Mouse (Mus musculus) ES-Bruce4 (cell line): ENCODE results near the gene Ptprm. TPM values are rescaled to one million over a fixed set of nuclear protein-coding genes. Genes with fewer than 3 reads are reported as not detected.

Source experiments
- H3K27ac ChIP-seq: 2 replicates; pipeline ENCODE4 v1.5.1; 2012; ENCODE audit warnings: low read length, inconsistent platforms; ENCODE audit not compliant: insufficient read depth
- H3K27me3 ChIP-seq: 2 replicates; pipeline ENCODE4 v1.6.1; 2012; ENCODE audit warnings: mild to moderate bottlenecking, low read length, inconsistent platforms; ENCODE audit not compliant: control insufficient read depth, poor library complexity, insufficient read depth, severe bottlenecking
- H3K36me3 ChIP-seq: 2 replicates; pipeline ENCODE4 v1.6.1; 2012; ENCODE audit warnings: inconsistent platforms, mild to moderate bottlenecking, low read length, moderate library complexity; ENCODE audit not compliant: control insufficient read depth, poor library complexity, insufficient read depth, severe bottlenecking
- H3K4me1 ChIP-seq: one replicate; pipeline ENCODE4 v1.8.1; 2011; ENCODE audit warnings: low read length; ENCODE audit not compliant: control insufficient read depth, insufficient read depth
- H3K4me3 ChIP-seq: 2 replicates; pipeline ENCODE4 v1.5.1; 2011; ENCODE audit warnings: low read depth, mild to moderate bottlenecking, low read length
- H3K9ac ChIP-seq: 2 replicates; pipeline ENCODE4 v1.6.1; 2012; ENCODE audit warnings: low read depth, mild to moderate bottlenecking, inconsistent platforms; ENCODE audit not compliant: poor library complexity, severe bottlenecking
- H3K9me3 ChIP-seq: replicated peaks from 2 replicates; pipeline ENCODE4 v1.6.1; 2012; ENCODE audit warnings: mild to moderate bottlenecking, low read length, inconsistent platforms; ENCODE audit not compliant: control insufficient read depth, poor library complexity, insufficient read depth, severe bottlenecking
- CTCF ChIP-seq: IDR thresholded peaks from one replicate; pipeline ENCODE4 v1.8.1; 2011; ENCODE audit warnings: low read depth, low read length
- EP300 ChIP-seq: IDR thresholded peaks from 2 replicates; pipeline ENCODE4 v1.6.1; 2011; ENCODE audit warnings: low read depth, low read length; ENCODE audit not compliant: insufficient read depth
- POLR2A ChIP-seq: IDR thresholded peaks from one replicate; pipeline ENCODE4 v1.8.1; 2011; ENCODE audit warnings: low read length; ENCODE audit not compliant: insufficient read depth
- polyA plus RNA-seq: library from polyadenylated mRNA; stranded (reverse); fragments of >200 nt; gene quantifications from 2 replicates; pipeline ENCODE4 v1.2.4, GENCODE M21; 2011; ENCODE audit warnings: low read depth; ENCODE audit not compliant: missing spikeins, insufficient read depth, insufficient read length

The Ptprm gene
- polyA plus RNA-seq, 1 experiment, result 10.8 TPM

- H3K9ac ChIP-seq, result no peak overlapping the region
- no peaks in the 10 kb centered on the region for H3K4me1 ChIP-seq
- H3K27ac ChIP-seq, result no peak overlapping the region
- TF ChIP-seq CTCF, result no peak
- TF ChIP-seq EP300, result no peak
- TF ChIP-seq POLR2A, result no peak
- no peaks in the 10 kb centered on the region for H3K27me3 ChIP-seq
- no peaks in the 10 kb centered on the region for H3K36me3 ChIP-seq
- H3K9me3 ChIP-seq, result no peaks in the 10 kb centered on the region
- no peak overlapping the region for H3K4me3 ChIP-seq
Observed at GRCm38 (mm10) chr17:66785586-66785985, 568.7 kb downstream of the Ptprm start.

- Histone ChIP-seq H3K4me1 (no peaks in the 10 kb centered on the region), H3K9me3 (no peaks in the 10 kb centered on the region), H3K27ac (no peak overlapping the region), H3K36me3 (no peaks in the 10 kb centered on the region), H3K9ac (no peak overlapping the region), H3K4me3 (no peak overlapping the region), H3K27me3 (no peaks in the 10 kb centered on the region)
- TF ChIP-seq POLR2A (no peak), CTCF (no peak), EP300 (no peak)
Observed at GRCm38 (mm10) chr17:66783601-66784000, 570.7 kb downstream of the Ptprm start.

GRCm38 (mm10) chr17:66783075-66783492, 571.2 kb downstream of the Ptprm start:
- Histone ChIP-seq H3K27ac (no peak overlapping the region), H3K9me3 (no peaks in the 10 kb centered on the region), H3K27me3 (no peaks in the 10 kb centered on the region), H3K4me1 (no peaks in the 10 kb centered on the region), H3K4me3 (no peak overlapping the region), H3K36me3 (no peaks in the 10 kb centered on the region), H3K9ac (no peak overlapping the region)
- no peak for TF ChIP-seq POLR2A
- TF ChIP-seq EP300, result no peak
- no peak for TF ChIP-seq CTCF

- no peak for TF ChIP-seq POLR2A
- no peak for TF ChIP-seq CTCF
- no peak for TF ChIP-seq EP300
- H3K36me3 ChIP-seq, result no peaks in the 10 kb centered on the region
- H3K4me3 ChIP-seq, result no peak overlapping the region
- no peaks in the 10 kb centered on the region for H3K27me3 ChIP-seq
- H3K4me1 ChIP-seq, result no peaks in the 10 kb centered on the region
- no peak overlapping the region for H3K27ac ChIP-seq
- no peaks in the 10 kb centered on the region for H3K9me3 ChIP-seq
- no peak overlapping the region for H3K9ac ChIP-seq
Observed at GRCm38 (mm10) chr17:66781910-66782309, 572.3 kb downstream of the Ptprm start.

GRCm38 (mm10) chr17:66779026-66779425, 575.2 kb downstream of the Ptprm start:
- Histone ChIP-seq H3K36me3 (no peaks in the 10 kb centered on the region), H3K9ac (no peak overlapping the region), H3K27ac (no peak overlapping the region), H3K4me3 (no peak overlapping the region), H3K4me1 (no peaks in the 10 kb centered on the region), H3K27me3 (no peaks in the 10 kb centered on the region), H3K9me3 (no peaks in the 10 kb centered on the region)
- TF ChIP-seq POLR2A (no peak), EP300 (no peak), CTCF (no peak)

GRCm38 (mm10) chr17:66769365-66770363, 584.6 kb downstream of the Ptprm start:
- no peaks in the 10 kb centered on the region for H3K36me3 ChIP-seq
- H3K4me3 ChIP-seq, result no peak overlapping the region
- TF ChIP-seq EP300 (no peak), POLR2A (no peak), CTCF (no peak)
- H3K27me3 ChIP-seq, result no peaks in the 10 kb centered on the region
- no peak overlapping the region for H3K9ac ChIP-seq
- no peak overlapping the region for H3K27ac ChIP-seq
- H3K9me3 ChIP-seq, result no peaks in the 10 kb centered on the region
- no peaks in the 10 kb centered on the region for H3K4me1 ChIP-seq
